Mouse (Mus musculus) lung, postnatal 10 days (tissue): ENCODE data around the gene Gstt4.
A peak's percentile ranks its signal among the peaks of the same experiment; 100 is the strongest.
"Not testable (repeated sequence)": the region's sequence is repeated elsewhere in the genome, so short reads cannot be mapped to it uniquely, and the experiment has no call there.

Source experiments
- DNase-seq: peaks from one replicate; pipeline ENCODE4 v3.0.0; 2021

Gene Gstt4

DNA sequence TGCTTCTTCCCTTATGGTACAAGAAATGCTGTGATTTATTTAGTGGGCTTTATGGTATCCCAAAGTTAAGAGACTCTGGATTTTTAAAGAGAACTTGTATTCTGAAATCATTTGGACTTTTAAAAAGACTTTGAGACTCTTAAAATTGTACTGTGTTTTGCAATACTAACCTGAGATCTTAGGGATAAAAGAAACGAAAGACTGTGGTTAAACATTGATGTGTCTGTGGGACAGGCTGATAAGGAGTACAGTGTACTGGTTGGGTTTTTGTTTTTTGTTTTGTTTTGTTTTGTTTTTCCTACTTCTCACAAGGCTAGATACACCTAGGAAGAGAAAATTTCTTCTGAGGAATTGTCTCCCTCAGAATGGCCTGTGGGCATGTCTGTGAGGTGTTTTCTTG lies 36.9 kb downstream of the Gstt4 start:
- no peak for DNase-seq

DNA sequence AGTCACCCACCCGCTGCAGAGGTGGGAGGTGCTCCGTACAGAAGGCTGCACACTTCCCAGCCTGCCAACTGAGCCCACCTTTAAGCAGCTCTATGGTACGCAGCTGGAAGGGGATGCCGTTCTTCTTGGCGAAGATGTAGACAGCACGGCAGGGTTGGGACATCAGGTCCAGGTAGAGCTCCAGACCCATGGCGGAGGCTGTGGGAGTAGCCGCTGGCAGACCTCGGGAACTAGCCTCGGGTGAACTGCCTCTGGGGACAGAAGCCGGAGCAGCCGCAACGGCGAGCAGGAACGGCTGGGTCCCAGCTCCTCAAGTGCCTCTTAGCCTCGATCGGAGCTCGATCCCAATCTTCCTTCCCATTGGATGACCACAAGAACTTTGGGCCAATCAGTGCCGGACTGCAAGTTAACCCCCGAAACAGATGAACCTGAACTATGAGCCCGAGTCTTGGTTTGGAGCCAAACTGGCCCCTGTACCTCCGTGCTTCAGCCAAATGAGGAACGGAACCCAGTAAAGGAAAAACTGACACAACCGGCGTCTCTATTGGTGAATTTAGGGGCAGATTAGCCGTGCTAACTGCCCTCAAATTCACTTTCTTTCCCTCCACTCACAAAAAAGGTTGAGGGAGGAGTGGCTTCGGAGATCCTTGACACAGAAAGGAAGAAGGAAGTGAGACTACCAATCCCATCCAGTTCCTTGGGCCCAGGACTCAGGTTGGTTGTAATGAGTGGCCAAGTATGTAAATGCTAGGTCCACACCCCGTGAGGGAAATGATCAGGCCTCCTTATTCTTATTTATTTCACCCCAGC lies 41.4 kb downstream of the Gstt4 start, which contains the start of the genes Gm20441 and Gstt3:
Gm20441 (minus strand) TSS at position 186 of the 810 bp plus-strand sequence.
Gstt3 (minus strand) TSS at position 646 of the 810 bp plus-strand sequence.
- DNase-seq: peak; percentile 82

DNA sequence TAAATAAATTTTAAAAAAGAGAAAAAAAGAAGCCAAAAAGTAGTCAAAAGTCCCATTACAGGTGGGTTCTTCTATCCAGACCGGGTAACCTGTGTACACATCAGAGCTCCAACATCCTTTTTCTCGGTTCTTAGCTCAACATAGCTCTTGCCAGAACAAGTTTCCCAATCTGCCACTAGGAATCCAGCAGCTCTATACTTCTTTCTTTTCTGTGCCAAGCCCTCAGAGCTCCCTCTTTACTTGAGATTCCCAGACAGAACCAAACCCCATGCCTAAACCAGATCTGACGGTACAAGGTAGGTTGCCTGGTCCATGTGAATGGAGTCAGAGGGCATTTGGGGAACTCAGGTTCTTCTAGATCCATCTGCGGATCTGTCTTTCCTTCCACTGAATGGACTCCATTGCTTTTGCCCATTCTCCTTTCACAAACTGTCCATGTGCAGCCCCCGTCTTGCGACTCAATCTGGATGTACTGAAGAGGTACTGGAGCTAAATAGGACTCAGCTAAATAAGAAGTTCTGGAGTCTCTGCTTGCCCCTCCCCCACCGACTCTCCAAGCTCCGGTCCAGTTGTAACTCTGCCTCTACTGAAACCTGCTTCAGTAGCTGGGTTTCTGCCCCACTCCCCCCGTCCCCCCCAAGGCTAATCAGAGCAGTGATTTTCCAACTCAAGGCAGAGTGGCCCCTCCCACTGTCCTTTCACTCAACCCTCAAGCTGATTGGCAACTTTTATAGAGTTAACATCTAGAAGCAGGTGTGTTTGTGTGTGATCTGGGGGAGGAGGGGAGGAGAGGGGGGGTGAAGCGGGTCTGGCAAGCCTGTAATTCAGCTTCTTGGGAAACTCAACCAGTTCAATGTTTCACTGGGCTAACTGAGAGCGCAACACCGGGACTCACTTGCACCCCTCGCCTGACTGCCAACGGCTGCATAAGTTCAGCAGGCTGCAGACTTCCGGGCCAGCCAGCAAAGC lies 42.9 kb downstream of the Gstt4 start:
- DNase-seq: peak; percentile 45

DNA sequence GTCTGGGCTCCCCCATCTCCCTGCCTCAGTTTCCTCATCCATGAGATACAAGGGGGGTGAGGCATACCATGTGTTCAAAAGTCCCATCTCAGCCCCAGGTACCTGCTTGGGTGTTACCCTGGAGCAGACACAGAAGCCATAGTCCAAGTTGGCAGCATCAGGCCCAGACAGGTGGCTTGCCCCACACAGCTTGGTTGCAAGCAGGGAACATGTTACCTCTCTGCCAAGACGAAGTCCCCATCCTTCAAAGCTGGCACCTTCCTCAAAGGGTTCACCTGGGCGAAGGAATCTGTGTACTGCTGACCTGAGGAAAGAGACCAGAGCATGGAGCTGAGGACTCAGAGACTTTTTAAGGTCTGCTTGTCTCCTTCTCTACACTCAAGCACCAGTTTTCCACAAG lies 44.5 kb downstream of the Gstt4 start:
- DNase-seq: no peak

DNA sequence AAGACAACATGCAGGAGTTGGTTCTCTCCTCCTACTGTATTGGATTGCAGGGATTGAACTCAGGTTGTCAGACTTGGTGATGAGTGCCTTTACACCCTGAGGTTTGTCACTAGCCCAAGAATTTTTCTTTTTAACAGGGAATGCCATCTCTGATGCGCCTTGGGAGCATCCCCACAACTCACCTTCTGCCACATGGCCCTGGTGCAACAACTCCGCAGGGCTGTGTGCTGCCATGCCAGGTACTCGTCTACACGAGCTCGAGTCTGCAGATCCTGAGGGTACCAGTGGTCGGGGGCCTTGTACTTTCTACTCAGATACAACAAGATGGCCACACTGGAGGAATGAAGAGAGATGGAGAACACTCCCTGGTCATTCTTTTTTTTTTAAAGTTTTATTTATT lies 45.8 kb downstream of the Gstt4 start:
- DNase-seq: no peak

DNA sequence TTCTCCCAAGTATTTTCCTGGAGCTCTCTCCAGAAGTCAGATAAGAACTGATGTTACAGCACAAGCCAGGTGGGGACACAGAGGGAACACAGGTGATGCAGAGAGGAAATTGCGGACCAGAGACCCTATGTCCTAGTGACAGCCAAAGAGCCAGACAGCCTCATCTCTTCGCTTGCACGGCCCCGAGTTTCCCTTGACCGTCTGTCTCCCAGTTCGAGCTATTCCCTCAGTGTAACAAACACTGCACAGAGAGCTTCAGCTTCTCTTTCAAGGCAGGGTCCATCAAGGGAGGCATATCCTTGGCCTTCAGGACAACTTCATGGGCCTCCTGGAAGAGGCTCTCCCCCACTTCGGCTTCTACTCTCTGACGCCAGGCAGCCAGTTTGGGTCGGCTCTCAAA lies 47.8 kb downstream of the Gstt4 start:
- no peak for DNase-seq

DNA sequence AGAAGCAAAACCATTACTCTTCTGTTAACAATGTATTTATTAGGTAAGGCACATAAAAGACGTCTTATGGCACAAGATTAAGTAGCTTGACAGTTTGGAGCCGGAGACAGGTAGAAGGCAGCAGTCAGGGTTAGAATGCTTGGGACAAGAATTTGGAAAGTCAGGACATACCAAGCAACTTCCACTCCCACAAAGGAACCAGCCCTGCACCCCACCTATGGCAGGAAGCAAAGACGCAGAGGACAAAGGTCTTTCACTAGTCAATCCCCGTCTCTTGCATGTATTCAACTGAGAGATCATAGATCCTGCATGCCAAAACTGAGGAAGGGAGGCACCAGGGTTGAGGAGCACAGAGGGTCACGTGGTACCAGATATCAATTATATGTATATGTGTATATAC lies 48.2 kb downstream of the Gstt4 start:
- no peak for DNase-seq

DNA sequence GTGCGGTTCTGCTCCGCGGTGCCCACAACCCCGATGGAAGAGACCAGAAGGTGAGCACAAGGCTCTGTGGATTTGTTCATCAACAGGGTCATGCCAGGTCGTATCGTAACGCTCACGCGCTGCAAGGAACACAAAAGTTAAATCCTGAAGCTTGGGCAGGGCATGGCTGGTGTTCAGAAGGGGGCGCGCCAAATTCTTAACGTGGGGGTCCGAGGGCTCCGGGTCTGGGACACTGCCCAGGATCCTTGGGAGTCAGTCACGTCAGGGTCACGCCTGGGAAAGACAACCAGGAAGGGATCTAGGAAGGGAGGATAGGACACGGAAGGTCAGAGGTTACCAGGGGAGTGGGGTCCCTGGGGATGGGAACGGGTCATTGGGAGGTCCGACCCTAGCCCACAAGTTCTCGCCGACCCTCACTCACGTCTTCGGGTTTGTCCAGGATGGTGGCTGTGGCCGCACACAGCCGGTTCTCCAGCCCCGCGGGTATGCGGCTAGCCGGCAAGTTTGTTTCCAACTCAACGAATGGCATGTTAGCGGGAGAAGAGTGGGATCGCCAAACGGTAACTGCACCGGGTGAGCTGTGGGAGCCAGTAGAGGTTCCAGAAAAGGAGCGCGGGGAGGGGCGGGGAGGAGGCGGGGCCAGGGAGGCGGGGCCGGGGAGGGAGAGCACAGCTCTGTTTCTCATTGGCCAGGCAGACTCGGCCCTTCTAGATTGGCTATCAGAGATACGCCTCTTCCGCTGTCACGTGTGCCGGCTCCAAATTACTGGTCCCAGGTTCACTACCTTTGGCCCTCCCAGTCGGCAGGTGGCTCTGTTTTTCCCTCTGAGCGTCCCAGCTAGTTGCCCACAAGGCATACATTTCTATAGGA lies 49.3 kb downstream of the Gstt4 start, which contains the start of gene Ddt:
Ddt (minus strand) TSS at position 620 of the 870 bp plus-strand sequence.
- DNase-seq: peak; percentile 89

DNA sequence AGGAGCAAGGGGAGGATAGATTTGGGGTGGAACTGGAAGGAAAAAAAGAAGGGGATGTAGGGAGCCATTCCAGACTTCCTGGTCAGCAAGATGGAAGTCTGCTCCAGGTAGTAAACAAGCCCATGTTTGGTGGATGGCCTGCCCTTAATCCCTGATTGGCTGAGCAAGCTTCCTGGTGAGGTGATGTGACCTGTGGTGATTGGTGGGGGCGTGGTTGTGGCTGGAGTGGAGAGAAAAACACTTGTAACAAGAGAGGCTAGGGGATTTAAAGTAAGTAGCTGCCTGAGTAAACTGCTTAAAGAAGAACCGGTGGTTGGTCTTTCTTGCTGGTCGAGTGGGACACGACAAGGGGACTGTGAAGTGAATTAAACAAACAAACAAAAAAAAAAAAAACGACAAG lies 54.6 kb downstream of the Gstt4 start:
- DNase-seq: not testable (repeated sequence)

DNA sequence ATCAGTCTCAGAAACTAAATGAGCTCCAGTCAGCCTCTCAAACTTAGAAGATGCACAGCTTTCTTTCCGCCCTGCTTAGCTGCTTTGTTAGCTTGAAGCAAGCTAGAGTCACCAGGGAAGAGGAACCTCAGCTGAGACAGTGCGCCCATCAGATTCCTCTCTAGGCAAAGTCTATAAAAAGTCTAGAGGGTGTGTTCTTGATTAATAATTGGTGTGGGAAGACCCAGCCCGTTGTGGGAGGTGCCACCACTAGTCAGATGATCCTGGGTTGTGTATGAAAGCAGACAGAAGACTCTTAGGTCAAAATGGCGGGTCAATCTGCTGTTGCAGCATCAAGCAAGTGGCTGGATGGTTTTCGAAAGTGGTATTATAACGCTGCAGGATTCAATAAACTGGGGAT lies 55.5 kb downstream of the Gstt4 start:
- DNase-seq: no peak
